14 mouse cellular contexts compared by ENCODE assay signal in genomic region chr9:107259571-107259970, GRCm38 (mm10). TPM values are rescaled to one million over a fixed set of nuclear protein-coding genes. Genes with fewer than 3 reads are reported as not detected.
DNase-seq lines count a peak whose midpoint lies in the region; ATAC-seq and TF ChIP-seq lines count a peak whose summit lies in the region.
"Had no signal": no experiment of that assay in that cellular context is flagged by ENCODE, and none has a peak within 500 bp of the region (broad histone marks: within the 10 kb centered on the region; RNA-seq: fewer than 3 reads in every experiment).

No protein-coding gene starts in this region.

- TF ChIP-seq EP300 in lung, postnatal 0 days (IDR thresholded peaks at IDR 0.05) = no peak

- no peak for ATAC-seq in embryonic facial prominence, embryonic 14.5 days (ENCODE audit: low read depth)
- ATAC-seq in lung, postnatal 0 days = peak; percentile 56
- ATAC-seq in inflammation-experienced regulatory T-cells, adult 6 months = no peak
- no peak for ATAC-seq in granulocyte monocyte progenitor cell, adult 5-6 weeks (replicated peaks; ENCODE audit: poor library complexity, severe bottlenecking)

- DNase-seq in embryonic facial prominence, embryonic 14.5 days (ENCODE audit: low spot score) = peak; percentile 52
- no peak for DNase-seq in embryonic facial prominence, embryonic 10.5 days (ENCODE audit: low spot score)
- DNase-seq in lung, postnatal 0 days (ENCODE audit: low spot score) = peak; percentile 51
- DNase-seq in lung, postnatal 25 days (ENCODE audit: low spot score) = no peak
- DNase-seq in left cerebral cortex, adult 18-20 months (ENCODE audit: low spot score in 2 of 2) = peak; percentile 65 to 75
- DNase-seq in right cerebral cortex, postnatal 4 days = peak; percentile 56
- DNase-seq: adrenal gland, postnatal 36 days; B cell, adult 2 months; gastrocnemius, postnatal 25 days; kidney, adult 18-20 months had no signal

- WGBS in embryonic facial prominence, embryonic 14.5 days = 38% methylated on average over 6 of the region's 6 CpGs
- WGBS in embryonic facial prominence, embryonic 10.5 days = 76% methylated on average over 6 of the region's 6 CpGs
- 42% methylated on average over 6 of the region's 6 CpGs for WGBS in lung, postnatal 0 days

- no peak overlapping the region for H3K27ac ChIP-seq in embryonic facial prominence, embryonic 14.5 days (replicated peaks; ENCODE audit: low read depth, low read length)
- H3K27ac ChIP-seq in embryonic facial prominence, embryonic 10.5 days (replicated peaks) = no peak overlapping the region
- H3K27ac ChIP-seq in lung, postnatal 0 days (ENCODE audit: low read length) = no peak overlapping the region
- H3K27ac ChIP-seq: limb, embryonic 13.5 days; midbrain, embryonic 10.5 days had no signal

- no peaks in the 10 kb centered on the region for H3K4me1 ChIP-seq in embryonic facial prominence, embryonic 14.5 days (ENCODE audit: control insufficient read depth, insufficient read depth, low read length)
- 0 out of 2 replicates have a peak, but pooled peaks cover 7% of the 10 kb centered on the region for H3K4me1 ChIP-seq in embryonic facial prominence, embryonic 10.5 days
- H3K4me1 ChIP-seq in lung, postnatal 0 days (ENCODE audit: insufficient read depth, low read depth, low read length) = no peaks in the 10 kb centered on the region

- no peak for TF ChIP-seq CTCF in lung, postnatal 0 days (IDR thresholded peaks at IDR 0.05)

- H3K9me3 ChIP-seq in embryonic facial prominence, embryonic 14.5 days (ENCODE audit: control insufficient read depth, low read length) = no peaks in the 10 kb centered on the region
- no peaks in the 10 kb centered on the region for H3K9me3 ChIP-seq in embryonic facial prominence, embryonic 10.5 days
- H3K9me3 ChIP-seq in lung, postnatal 0 days (ENCODE audit: low read length) = no peaks in the 10 kb centered on the region
- H3K9me3 ChIP-seq: limb, embryonic 13.5 days; midbrain, embryonic 10.5 days had no signal

- no peaks in the 10 kb centered on the region for H3K36me3 ChIP-seq in embryonic facial prominence, embryonic 14.5 days (ENCODE audit: control insufficient read depth, insufficient read depth, low read length)
- no peaks in the 10 kb centered on the region for H3K36me3 ChIP-seq in embryonic facial prominence, embryonic 10.5 days (replicated peaks)
- H3K36me3 ChIP-seq in lung, postnatal 0 days (ENCODE audit: insufficient read depth, low read length) = no peaks in the 10 kb centered on the region
- H3K36me3 ChIP-seq: limb, embryonic 13.5 days; midbrain, embryonic 10.5 days had no signal

- H3K27me3 ChIP-seq in embryonic facial prominence, embryonic 14.5 days (replicated peaks; ENCODE audit: control insufficient read depth, insufficient read depth, low read length) = no peaks in the 10 kb centered on the region
- no peaks in the 10 kb centered on the region for H3K27me3 ChIP-seq in embryonic facial prominence, embryonic 10.5 days (replicated peaks; ENCODE audit: low read depth, poor library complexity, severe bottlenecking)
- no peaks in the 10 kb centered on the region for H3K27me3 ChIP-seq in lung, postnatal 0 days (replicated peaks; ENCODE audit: insufficient read depth, low read length)
- H3K27me3 ChIP-seq: limb, embryonic 13.5 days had no signal

- 0 out of 2 replicates have a peak overlapping the region, but pooled peaks have one; percentile 30 for H3K9ac ChIP-seq in embryonic facial prominence, embryonic 14.5 days (ENCODE audit: low read depth, low read length)
- no peak overlapping the region for H3K9ac ChIP-seq in lung, postnatal 0 days (replicated peaks; ENCODE audit: low read depth)
- H3K9ac ChIP-seq: limb, embryonic 13.5 days had no signal

- no peak overlapping the region for H3K4me3 ChIP-seq in embryonic facial prominence, embryonic 14.5 days (ENCODE audit: low read depth, low read length)
- no peak overlapping the region for H3K4me3 ChIP-seq in embryonic facial prominence, embryonic 10.5 days
- no peak overlapping the region for H3K4me3 ChIP-seq in lung, postnatal 0 days (ENCODE audit: low read depth, low read length)
- H3K4me3 ChIP-seq: limb, embryonic 13.5 days; midbrain, embryonic 10.5 days had no signal

- no peak overlapping the region for H3K4me2 ChIP-seq in embryonic facial prominence, embryonic 14.5 days (ENCODE audit: low read depth, low read length)
- no peak overlapping the region for H3K4me2 ChIP-seq in lung, postnatal 0 days (replicated peaks; ENCODE audit: low read depth, low read length)
- H3K4me2 ChIP-seq: limb, embryonic 13.5 days had no signal

RNA-seq across cellular contexts. Expression of gene Dock3, which starts 27.9 kb away (rescaled TPM):
- polyA plus RNA-seq in embryonic facial prominence, embryonic 14.5 days (2014; fragmentation: Nextera tagmentation; extraction: Ambion mirVana) = 1.4 and 1.7 TPM in 2 replicates
- 1.3 and 1.7 TPM in 2 replicates for polyA plus RNA-seq in embryonic facial prominence, embryonic 10.5 days (2016; fragmentation: Nextera tagmentation; extraction: Ambion mirVana)
- polyA plus RNA-seq in lung, postnatal 0 days (2015; fragmentation: Nextera tagmentation; extraction: Ambion mirVana) = 0.08 TPM in 1 of 2 replicates, not detected in the other
- total RNA-seq in left cerebral cortex, adult 18-20 months (2021) = 100 to 1,000 TPM; 199 to 214 TPM
- not detected for polyA plus RNA-seq in inflammation-experienced regulatory T-cells, adult 6 months (2017; shearing (Covaris generic))
- 0.39 TPM in 1 of 2 replicates, not detected in the other for total RNA-seq in granulocyte monocyte progenitor cell, adult 5-6 weeks (2014; fragmentation: Nextera tagmentation)
- 0.05 and 0.17 TPM in 2 replicates for total RNA-seq in granulocyte monocyte progenitor cell, adult 5-6 weeks (2017)

RNA-seq across cellular contexts. Expression of gene Mapkapk3, which starts 30.1 kb away (rescaled TPM):
- polyA plus RNA-seq in embryonic facial prominence, embryonic 14.5 days (2014; fragmentation: Nextera tagmentation; extraction: Ambion mirVana) = 10.1 and 12.2 TPM in 2 replicates
- polyA plus RNA-seq in embryonic facial prominence, embryonic 10.5 days (2016; fragmentation: Nextera tagmentation; extraction: Ambion mirVana) = 4.9 and 5.1 TPM in 2 replicates
- 22.9 and 24.6 TPM in 2 replicates for polyA plus RNA-seq in lung, postnatal 0 days (2015; fragmentation: Nextera tagmentation; extraction: Ambion mirVana)
- 1 to 10 TPM; 3.3 to 4.3 TPM for total RNA-seq in left cerebral cortex, adult 18-20 months (2021)
- polyA plus RNA-seq in inflammation-experienced regulatory T-cells, adult 6 months (2017; shearing (Covaris generic)) = 10 to 100 TPM; 53.9 to 59.6 (median 59.2) TPM
- 186 and 231 TPM in 2 replicates for total RNA-seq in granulocyte monocyte progenitor cell, adult 5-6 weeks (2014; fragmentation: Nextera tagmentation)
- total RNA-seq in granulocyte monocyte progenitor cell, adult 5-6 weeks (2017) = 191 and 207 TPM in 2 replicates

RNA-seq across cellular contexts. Expression of gene Cish, which starts 36.3 kb away (rescaled TPM):
- 5.8 and 6.6 TPM in 2 replicates for polyA plus RNA-seq in embryonic facial prominence, embryonic 14.5 days (2014; fragmentation: Nextera tagmentation; extraction: Ambion mirVana)
- 6.7 and 7.2 TPM in 2 replicates for polyA plus RNA-seq in embryonic facial prominence, embryonic 10.5 days (2016; fragmentation: Nextera tagmentation; extraction: Ambion mirVana)
- polyA plus RNA-seq in lung, postnatal 0 days (2015; fragmentation: Nextera tagmentation; extraction: Ambion mirVana) = 49.2 and 52.3 TPM in 2 replicates
- 1 to 10 TPM; 6.9 to 9.1 TPM for total RNA-seq in left cerebral cortex, adult 18-20 months (2021)
- 100 to 1,000 TPM in 2 of 3 experiments, 10 to 100 TPM in 1; 85.4 to 124 (median 100) TPM for polyA plus RNA-seq in inflammation-experienced regulatory T-cells, adult 6 months (2017; shearing (Covaris generic))
- 0.24 and 18.2 TPM in 2 replicates for total RNA-seq in granulocyte monocyte progenitor cell, adult 5-6 weeks (2014; fragmentation: Nextera tagmentation)
- 0.09 and 0.36 TPM in 2 replicates for total RNA-seq in granulocyte monocyte progenitor cell, adult 5-6 weeks (2017)

Comparison
In these comparisons a context has a peak if more than half of its experiments do, and no peak if none do; other contexts are left out.
1. DNase-seq: peak in embryonic facial prominence, embryonic 14.5 days (single experiment), lung, postnatal 0 days (single experiment), left cerebral cortex, adult 18-20 months (2 of 2) and right cerebral cortex, postnatal 4 days (single experiment); none in embryonic facial prominence, embryonic 10.5 days (single experiment) and lung, postnatal 25 days (single experiment).